Mouse (Mus musculus) megakaryocyte, embryonic 14.5 days (primary cell): ENCODE results near the gene Bcas3.

Experiments used
- FLI1 ChIP-seq: IDR thresholded peaks from 2 replicates; pipeline ENCODE4 v1.6.1; 2012; ENCODE audit warnings: low read length, inconsistent platforms, mixed read lengths
- GATA1 ChIP-seq: IDR thresholded peaks from 3 replicates; pipeline ENCODE4 v1.6.1; 2012; ENCODE audit warnings: mixed read lengths, low read length, inconsistent platforms, borderline replicate concordance

DNA sequence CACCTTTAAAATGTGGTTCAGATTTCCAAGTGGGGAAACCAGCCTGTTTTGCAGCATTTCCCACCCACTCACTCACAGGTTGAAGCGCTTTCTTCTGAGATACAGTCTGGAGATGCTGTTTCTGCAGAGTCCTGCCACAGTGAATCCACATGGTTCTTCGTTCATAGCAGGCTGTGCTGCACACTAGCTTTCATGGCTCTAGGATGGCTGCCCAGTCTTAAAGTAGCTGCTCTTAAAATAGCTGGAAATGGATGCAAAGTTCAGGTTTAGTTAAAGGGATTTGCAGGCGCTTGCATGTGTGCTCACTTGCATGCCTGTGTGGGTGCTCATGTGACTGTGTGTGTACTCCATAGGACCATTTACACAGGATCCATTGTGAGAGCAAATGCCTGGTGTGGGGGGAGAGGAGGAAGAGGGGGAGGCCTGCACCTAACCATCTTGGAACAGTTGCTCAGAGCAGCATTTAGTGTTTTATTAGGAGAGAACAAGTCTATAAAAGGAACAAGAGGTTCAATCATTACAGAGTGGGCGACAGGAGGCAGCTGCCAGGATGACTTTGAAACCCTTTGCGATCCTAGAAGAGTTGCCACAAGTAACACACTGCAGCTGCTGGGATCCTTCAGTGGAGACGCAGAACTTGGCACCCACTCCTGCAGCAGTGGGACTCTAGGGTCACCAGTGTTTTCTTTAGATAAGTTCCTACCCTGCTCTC lies 386.5 kb downstream of the Bcas3 start:
- TF ChIP-seq GATA1 (no peak), FLI1 (no peak)
